Mouse (Mus musculus): ENCODE data around the gene Gtpbp2.

Gtpbp2 gene

DNA sequence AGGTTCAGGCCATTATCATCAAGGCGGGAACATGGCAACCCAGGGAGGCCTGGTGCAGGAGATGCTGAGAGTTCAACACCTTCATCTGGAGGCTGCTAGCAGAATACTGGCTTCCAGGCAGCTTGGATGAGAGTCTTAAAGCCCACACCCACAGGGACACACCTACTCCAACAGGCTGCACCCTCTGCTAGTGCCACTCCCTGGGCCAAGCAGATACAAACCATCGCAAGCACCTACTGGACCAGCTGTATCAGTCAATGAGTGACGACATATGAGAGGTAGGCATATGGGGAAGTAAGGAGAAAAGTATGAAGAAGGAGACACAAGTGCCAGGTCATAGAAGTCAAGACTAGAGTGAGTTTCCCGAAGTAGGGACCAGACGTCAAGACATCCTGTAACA is 4.2 kb upstream of the Gtpbp2 start:
- DNase-seq, result no peak

DNA sequence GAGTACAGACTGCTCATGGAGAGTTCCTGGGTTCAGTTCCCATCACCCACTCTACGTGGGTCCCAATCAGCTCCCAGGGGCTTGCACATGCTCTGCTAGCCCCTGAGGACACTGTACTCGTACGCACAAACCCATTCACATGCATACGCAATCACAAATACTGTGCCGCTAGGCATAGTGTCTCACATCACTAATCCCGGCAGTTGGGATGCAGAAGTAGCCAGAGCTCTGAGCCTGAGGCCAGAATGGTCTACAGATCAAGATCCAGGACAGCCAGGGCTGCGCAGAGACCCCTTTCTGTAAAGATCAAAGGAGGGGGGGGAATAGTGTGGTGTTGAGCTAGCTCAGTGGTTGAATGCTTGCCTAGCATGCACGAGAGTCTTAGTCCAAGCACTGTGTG is 3.7 kb upstream of the Gtpbp2 start:
- no peak for DNase-seq

DNA sequence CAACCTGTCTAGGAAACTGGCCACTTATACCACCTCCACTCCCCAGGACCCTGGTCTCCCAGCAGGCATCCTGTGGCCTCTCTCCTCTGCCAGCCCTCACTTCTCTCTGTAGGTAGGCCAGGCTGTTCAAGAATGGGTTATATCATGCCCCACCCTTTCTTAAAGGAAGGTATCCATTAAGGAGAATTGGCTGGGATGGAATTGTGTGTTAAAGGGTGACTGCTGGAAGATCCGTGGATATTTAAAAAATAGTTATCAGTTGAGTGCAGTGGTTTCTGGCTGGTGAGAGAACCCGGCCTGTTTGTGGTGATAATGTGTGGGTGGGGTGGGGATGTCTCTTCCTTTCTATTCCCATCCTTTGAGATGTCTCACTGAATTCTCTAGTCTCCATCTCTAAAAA is 1.6 kb upstream of the Gtpbp2 start:
- DNase-seq, result peak; percentile 45

DNA sequence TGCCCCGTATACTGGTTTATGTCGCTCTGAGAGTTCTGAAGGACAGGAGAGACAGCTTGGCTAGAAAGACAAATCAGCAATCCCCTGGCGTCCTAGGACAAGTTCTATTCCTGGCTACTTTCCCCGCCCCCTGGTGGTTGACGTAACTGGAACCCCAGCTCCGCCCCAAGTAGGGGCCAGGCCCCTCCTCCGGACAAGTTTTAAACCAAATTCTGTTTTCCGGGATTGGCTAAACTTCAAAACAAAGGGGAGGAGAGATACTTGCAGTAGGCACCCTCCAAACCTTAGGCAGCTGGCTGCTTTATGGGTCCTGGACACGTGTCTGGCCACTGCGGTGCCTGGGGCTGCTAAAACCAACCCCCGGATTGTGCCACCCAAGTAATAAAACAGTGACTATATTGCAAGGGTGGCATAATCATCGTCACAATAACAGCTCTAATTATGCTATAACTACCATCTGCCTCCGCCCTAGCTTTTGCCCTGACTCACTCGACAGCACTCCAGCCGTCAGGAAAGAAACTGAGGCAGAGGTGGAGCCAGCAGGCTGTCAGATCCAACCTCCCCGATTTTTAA is 656 bp upstream of the Gtpbp2 start:
- peak; percentile 85 for DNase-seq

DNA sequence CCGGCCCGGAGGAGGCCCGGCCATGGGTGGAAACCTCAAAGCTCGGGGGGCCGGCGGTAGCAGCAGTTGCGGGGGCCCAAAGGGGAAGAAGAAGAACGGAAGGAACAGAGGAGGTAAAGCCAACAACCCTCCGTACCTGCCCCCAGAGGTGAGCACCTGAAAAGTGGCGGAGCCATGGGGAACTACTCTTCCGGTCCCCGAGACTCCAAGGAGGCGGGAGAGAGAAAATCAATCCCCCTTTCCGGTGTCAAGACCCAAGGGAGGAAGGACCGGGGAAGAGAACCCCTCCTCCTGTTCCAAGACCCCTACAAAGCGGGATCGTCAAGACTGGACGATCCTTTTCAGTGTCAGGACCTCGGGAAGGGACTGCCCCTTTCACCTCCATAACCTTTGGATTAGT is 347 bp downstream of the Gtpbp2 start:
- no peak for DNase-seq

DNA sequence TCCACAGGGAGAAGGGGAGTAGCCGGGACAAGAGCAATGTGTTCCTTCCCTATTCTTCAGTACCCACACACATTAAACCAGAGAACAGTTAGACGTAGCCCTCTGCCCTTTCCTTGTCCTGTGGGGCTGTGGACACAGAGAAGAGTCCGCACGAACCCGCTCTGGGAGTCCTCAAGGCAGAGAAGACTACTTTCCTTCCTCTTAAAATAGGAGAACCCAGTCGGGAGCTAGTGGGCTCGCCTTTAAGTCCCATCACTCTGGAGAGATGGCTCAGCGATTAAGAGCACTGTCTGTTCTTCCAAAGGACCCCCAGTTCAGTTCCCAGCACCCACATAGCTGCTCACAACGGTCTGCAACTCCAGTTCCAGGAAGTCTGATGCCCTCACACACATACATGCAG is 878 bp downstream of the Gtpbp2 start:
- peak; percentile 30 for DNase-seq

DNA sequence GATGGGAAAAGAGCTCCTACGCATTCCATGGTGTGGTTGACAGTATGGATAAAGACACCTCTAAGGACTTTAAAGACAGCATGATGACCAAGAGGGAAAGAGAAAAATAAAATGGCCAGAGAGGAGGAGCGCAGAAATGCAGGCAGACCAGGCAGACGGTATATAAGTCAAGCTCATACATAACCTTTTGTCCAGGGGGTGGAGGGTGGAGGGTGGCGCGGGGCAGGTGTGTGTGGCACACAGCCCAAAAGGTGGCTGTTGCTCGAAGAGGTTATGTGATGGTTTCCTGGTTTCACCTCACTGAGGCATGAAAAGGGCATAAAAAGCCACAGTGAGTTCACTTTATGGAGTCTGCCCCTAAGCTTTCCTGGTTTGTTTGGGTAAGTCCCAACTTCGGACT is 1.7 kb downstream of the Gtpbp2 start:
- DNase-seq, result peak; percentile 54

DNA sequence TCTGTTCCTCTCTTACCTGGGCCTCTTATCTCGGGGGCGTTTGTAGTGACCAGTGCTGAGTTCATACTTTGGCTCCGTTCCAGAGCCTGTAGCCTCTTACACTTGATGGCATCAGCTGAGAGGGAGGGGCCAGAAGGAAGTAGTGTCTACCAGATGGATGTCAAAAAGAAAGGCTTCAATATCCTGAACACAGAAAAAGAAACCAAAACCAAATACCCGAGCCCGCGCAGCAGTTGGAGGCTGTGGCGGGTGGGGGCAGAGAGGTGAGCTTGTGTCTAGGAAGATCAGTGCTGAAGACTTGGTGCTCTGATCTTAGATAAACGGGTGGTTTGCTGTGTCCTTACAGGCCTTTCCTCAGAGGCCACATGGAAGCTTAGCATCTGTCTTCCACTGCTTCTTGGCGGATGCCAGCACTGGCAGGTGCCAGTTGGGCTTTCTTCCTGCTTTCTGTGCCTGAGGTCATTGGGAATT is 2.2 kb downstream of the Gtpbp2 start:
- DNase-seq, result peak; percentile 55

DNA sequence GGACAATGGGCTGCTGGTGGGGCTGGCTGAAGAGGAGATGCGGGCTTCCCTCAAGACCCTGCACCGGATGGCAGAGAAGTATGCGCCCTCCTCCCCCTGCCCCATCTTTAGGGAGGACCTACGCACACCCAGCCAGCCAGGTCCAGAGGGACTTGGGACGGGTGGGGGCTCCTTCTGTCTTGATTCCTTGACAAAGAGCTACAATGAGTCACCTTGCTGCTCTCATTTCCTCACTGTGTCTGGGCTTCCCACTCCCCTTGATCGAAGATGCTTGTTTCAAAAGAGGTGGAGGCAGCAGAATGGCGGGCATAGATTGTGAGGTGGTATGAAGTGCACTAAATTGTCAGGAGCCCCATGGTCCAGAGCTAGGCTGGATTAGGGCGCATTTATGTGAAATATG is 3.5 kb downstream of the Gtpbp2 start:
- peak; percentile 29 for DNase-seq

DNA sequence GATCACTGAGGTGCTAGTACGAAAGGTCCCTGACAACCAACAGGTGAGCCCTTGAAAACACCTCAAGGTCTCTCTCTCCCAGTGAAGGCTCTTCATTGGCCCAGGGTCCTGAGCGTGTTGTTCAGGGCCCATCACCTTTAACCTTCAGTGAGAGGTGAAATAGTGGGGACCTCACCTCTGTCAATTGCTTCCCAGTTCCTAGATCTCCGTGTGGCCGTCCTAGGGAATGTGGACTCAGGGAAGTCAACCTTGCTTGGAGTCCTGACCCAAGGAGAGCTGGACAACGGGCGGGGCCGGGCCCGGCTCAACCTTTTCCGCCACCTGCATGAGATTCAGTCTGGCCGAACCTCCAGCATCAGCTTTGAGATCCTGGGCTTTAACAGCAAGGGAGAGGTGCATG is 4.0 kb downstream of the Gtpbp2 start:
- peak; percentile 25 for DNase-seq

DNA sequence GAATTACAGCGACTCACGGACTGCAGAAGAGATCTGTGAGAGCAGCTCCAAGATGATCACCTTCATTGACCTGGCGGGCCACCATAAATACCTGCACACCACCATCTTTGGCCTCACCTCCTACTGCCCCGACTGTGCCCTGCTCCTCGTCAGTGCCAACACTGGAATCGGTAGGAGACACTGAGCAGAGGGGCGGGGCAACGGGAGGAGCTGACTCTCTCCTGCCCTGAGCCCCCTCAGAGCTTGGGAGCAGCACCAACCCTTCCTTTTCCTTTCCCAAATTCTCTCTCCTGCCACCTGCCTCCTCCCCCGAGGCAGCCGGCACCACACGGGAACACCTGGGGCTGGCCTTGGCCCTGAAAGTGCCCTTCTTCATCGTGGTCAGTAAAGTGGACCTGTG is 4.6 kb downstream of the Gtpbp2 start:
- DNase-seq, result peak; percentile 30

DNA sequence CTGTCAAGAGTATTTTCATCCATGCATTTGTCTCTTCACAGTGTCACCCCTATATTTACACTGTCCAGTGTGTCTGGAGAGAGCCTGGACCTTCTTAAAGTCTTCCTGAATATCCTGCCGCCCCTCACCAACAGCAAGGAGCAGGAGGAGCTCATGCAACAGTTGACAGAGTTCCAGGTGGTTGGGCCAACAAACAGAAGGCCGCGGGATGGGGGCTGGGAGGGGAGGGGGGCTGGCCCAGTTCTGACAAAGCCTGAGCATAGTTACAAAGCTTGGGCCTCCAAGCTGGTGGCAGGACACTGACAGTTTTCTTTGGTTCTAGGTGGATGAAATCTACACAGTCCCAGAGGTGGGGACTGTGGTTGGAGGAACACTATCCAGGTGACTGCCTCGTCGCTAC is 5.4 kb downstream of the Gtpbp2 start:
- no peak for DNase-seq

DNA sequence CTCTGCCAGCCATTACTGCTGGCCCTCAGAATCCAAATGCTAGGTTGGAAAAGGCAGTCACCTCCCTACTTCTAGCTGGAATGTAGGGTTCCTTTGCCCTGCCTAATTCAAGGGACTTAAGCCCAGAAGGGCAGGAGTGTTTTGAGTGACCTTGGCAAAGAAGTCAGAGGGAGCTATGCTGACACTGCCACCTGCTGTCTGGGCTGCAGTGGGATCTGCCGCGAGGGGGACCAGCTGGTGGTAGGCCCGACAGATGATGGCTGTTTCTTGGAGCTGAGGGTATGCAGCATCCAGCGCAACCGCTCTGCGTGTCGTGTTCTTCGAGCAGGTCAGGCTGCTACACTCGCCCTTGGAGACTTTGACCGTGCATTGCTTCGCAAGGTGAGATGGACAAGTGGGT is 6.2 kb downstream of the Gtpbp2 start:
- no peak for DNase-seq

DNA sequence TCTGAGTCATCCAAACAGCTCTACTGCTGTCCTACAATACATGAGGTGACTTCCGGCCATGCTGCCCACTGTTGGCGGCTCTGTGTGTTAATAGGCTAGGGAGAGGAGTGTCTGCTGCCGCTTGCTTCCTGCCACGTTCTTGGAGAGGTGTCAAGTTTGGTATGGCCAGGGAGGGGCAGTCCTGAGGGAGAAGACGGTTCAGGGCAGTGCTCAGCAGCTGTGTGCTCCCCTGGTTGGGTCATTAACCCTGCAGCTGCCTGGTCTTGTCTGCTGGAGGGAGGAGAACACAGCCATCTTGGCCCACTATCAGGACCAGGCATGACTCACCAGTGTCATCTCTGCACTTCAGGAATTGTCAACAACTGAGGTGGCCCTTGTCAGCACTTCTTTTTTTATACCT is 7.5 kb downstream of the Gtpbp2 start:
- peak; percentile 27 for DNase-seq

DNA sequence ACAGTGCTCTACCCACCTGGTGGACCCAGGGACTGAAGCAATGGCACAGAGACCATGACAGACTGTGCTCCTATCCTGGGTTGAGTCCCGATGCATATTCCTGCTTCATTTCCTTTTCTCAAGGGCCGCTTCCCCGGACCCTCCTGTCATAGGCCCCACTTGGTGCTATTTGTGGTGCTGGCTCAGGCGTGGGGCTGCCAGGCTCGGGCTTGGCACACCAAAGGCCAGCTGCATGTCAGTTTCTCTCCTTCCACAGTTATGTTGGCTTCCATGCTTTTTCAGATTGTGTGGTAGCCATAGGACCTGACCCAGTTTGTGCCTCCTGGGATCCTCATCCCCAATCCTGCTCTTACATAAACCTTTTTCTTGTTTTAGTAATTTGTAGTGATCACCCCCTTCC is 7.9 kb downstream of the Gtpbp2 start:
- no peak for DNase-seq

DNA sequence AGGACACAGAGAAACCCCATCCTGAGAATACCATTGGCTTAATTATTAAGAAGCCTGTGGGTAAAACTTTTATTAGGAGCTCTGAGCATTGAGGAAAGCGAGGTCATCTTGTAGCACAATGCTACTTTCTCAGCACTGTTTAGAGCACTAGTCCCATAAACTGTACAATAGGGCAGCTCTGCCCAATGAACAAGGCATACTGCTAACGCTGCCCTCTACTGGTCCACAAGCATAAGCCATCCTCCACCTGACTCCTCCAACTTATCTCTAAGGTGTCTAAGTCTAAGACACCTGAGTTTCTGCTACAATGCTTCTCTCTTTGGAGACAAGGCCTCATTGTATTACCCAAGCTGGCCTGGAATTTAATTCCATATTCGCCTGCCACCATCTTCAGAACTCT is 9.7 kb downstream of the Gtpbp2 start:
- DNase-seq, result no peak

DNA sequence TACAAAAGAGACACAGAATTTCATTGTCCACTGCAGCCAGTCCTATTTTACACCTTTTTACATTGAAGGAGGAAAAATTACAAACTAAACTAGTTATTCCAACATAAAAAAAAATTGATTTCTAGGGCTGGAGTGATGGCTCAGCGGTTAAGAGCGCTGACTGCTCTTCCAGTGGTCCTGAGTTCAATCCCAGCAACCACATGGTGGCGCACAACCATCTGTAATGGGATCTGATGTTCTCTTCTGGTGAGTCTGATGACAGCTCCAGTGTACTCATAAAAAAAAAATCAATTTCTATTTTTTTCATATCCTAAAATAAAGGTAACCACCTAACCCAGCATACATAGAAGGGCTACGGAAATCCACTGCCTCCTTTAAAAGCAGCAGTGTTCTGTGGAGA is 21.4 kb downstream of the Gtpbp2 start:
- DNase-seq, result no peak

DNA sequence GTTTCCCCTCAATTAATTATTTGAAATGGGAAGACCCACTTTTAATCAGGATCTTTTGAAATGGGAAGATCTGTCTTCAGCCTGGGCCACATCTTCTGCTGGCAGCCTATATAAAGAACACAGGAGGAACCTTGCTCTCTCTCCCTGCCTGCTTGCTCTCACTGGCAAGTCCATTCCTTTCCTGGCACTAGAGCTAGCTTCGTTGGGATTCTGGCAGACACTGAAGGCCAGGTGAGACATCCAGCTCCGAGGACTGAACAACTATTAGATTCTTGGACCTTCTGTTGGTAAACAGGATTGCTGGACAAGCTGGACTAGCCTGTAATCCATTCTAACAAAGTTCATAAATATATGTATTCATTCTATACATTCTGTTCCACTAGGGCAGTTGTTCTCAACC is 28.0 kb downstream of the Gtpbp2 start:
- no peak for DNase-seq

DNA sequence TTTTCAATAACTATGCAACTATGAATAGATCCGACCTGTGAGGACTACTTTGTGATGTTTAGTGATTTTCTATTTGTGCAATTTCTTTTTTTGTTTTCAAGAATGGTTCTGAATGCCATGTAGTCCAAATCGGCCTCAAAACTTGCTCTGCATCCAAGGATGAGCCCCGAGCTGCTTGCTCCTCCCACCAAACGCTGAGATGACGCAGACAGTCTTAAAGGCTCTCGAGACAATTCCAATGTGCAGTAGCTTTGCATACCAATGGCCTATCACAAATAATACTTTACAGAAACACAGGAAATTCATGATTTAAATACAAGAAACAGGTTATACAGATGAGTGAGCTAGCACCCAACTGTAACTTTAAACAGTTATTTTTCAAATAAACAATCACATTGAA is 40.3 kb downstream of the Gtpbp2 start:
- no peak for DNase-seq

DNA sequence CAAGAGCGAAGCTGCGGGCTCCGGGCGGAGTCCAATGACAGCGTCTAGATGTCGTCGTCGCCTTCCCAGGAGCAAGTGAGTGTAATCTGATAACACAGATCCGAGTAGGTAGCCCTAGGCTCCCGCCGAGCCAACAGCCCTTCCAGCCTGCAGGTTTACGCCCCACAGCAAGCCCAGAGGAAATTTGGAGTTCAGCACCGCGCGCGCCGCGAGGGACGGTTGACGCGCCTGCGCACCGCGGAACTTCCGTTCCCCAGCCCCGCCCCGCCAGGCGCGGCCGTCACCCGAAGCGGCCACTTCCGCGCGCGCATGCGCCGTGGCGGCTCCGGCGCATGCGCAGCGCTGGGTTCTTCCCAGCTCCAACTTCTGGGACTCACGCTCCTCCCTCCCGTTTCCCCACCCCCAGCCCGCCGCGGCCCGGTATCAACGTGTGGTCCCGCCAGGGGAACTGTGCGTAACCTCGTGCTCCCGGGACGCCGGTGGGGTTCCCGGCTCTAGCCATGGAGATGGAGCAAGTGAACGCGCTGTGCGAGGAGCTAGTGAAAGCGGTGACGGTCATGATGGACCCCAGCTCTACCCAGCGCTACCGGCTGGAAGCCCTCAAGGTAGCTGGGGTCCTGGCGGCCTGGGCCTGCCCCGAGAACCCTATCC is 41.7 kb downstream of the Gtpbp2 start, which contains the start of the genes Polh and Xpo5:
Gene Polh, minus strand, starts transcription at position 225 of the 651 bp plus-strand sequence.
Gene Xpo5, plus strand, starts transcription at position 362 of the 651 bp plus-strand sequence.
- DNase-seq, result peak; percentile 94

DNA sequence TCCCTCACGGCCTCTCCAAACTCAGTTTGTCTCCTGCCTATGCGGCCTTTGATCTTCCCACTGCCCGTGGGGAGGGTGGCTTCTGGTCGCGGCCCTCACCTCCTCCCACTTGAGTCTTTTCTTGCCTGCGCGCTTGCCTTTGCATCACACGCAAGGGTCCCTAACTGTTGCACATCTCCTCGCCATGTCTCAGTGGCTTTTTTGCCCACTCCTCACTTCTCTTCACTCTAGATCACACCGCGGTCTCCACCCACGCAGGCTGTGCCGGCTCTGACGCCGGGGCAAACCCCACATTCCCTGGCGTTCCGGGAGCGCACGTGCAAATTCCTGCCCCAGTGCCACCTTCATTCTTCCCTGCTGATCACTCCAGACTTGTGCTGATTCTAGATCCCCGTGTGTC is 42.2 kb downstream of the Gtpbp2 start:
- DNase-seq, result no peak

DNA sequence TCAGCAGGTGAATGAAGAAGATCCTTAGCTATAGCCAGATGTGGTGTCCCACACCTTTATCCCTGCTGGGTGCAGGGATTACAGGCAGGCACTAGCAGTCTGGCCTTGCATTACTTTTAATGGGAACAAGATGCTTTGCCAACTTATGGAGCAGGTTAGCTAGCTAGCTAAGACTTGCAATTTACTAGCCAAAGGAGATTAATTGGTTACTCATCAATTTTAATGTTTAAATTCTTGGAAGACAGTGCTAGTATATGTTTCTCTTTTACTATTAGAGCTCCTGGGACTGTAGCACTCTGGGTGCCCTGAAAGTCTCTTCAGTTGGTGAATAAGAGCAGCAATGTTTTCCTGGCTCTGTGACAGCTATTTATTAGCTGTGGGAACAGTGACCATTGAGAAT is 45.8 kb downstream of the Gtpbp2 start:
- no peak for DNase-seq

DNA sequence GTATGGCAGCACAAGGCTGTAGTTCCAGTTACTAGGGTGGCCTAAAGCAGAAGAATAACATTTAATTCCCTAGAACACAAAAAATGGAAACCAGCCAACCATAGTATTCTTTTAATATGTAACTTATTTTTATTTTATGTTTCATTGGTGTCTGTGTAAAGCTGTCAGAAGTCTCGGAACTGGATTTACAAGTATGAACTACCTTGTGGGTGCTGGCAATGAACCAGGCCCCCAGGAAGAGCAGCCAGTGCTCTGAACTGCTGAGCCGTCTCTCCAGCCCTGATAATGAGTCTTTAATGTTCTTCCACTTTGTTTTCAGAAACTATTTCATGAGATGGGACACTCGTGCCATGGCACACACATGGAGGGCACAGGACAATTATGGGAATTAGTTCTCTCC is 49.7 kb downstream of the Gtpbp2 start:
- DNase-seq, result no peak
